Mouse (Mus musculus) ES-Bruce4 (cell line): ENCODE measurements around the gene Diexf. TPM values are rescaled to one million over a fixed set of nuclear protein-coding genes. Genes with fewer than 3 reads are reported as not detected.

Source experiments
- H3K27ac ChIP-seq: 2 replicates; pipeline ENCODE4 v1.5.1; 2012; ENCODE audit warnings: low read length, inconsistent platforms; ENCODE audit not compliant: insufficient read depth
- H3K27me3 ChIP-seq: 2 replicates; pipeline ENCODE4 v1.6.1; 2012; ENCODE audit warnings: mild to moderate bottlenecking, low read length, inconsistent platforms; ENCODE audit not compliant: control insufficient read depth, poor library complexity, insufficient read depth, severe bottlenecking
- H3K36me3 ChIP-seq: 2 replicates; pipeline ENCODE4 v1.6.1; 2012; ENCODE audit warnings: inconsistent platforms, mild to moderate bottlenecking, low read length, moderate library complexity; ENCODE audit not compliant: control insufficient read depth, poor library complexity, insufficient read depth, severe bottlenecking
- H3K4me1 ChIP-seq: one replicate; pipeline ENCODE4 v1.8.1; 2011; ENCODE audit warnings: low read length; ENCODE audit not compliant: control insufficient read depth, insufficient read depth
- H3K4me3 ChIP-seq: 2 replicates; pipeline ENCODE4 v1.5.1; 2011; ENCODE audit warnings: low read depth, mild to moderate bottlenecking, low read length
- H3K9ac ChIP-seq: 2 replicates; pipeline ENCODE4 v1.6.1; 2012; ENCODE audit warnings: low read depth, mild to moderate bottlenecking, inconsistent platforms; ENCODE audit not compliant: poor library complexity, severe bottlenecking
- H3K9me3 ChIP-seq: replicated peaks from 2 replicates; pipeline ENCODE4 v1.6.1; 2012; ENCODE audit warnings: mild to moderate bottlenecking, low read length, inconsistent platforms; ENCODE audit not compliant: control insufficient read depth, poor library complexity, insufficient read depth, severe bottlenecking
- CTCF ChIP-seq: IDR thresholded peaks from one replicate; pipeline ENCODE4 v1.8.1; 2011; ENCODE audit warnings: low read depth, low read length
- EP300 ChIP-seq: IDR thresholded peaks from 2 replicates; pipeline ENCODE4 v1.6.1; 2011; ENCODE audit warnings: low read depth, low read length; ENCODE audit not compliant: insufficient read depth
- POLR2A ChIP-seq: IDR thresholded peaks from one replicate; pipeline ENCODE4 v1.8.1; 2011; ENCODE audit warnings: low read length; ENCODE audit not compliant: insufficient read depth
- polyA plus RNA-seq: library from polyadenylated mRNA; stranded (reverse); fragments of >200 nt; gene quantifications from 2 replicates; pipeline ENCODE4 v1.2.4, GENCODE M21; 2011; ENCODE audit warnings: low read depth; ENCODE audit not compliant: missing spikeins, insufficient read depth, insufficient read length

The Diexf gene
- polyA plus RNA-seq, 1 experiment = 70.6 TPM

- Histone ChIP-seq H3K4me3 (no peak overlapping the region), H3K36me3 (peaks cover 8% of the 10 kb centered on the region), H3K9me3 (no peaks in the 10 kb centered on the region), H3K9ac (no peak overlapping the region), H3K4me1 (no peaks in the 10 kb centered on the region), H3K27ac (no peak overlapping the region), H3K27me3 (no peaks in the 10 kb centered on the region)
- TF ChIP-seq POLR2A = no peak
- TF ChIP-seq CTCF = no peak
- no peak for TF ChIP-seq EP300
These were observed 28.0 kb downstream of the Diexf start for GRCm38 (mm10) chr1:193102029-193102428.

GRCm38 (mm10) chr1:193098946-193099345 is 31.1 kb downstream of the Diexf start:
- no peak overlapping the region for H3K27ac ChIP-seq
- TF ChIP-seq POLR2A = no peak
- TF ChIP-seq CTCF = no peak
- TF ChIP-seq EP300 = no peak
- no peaks in the 10 kb centered on the region for H3K4me1 ChIP-seq

GRCm38 (mm10) chr1:193093596-193093995 is 36.5 kb downstream of the Diexf start:
- H3K4me3 ChIP-seq = no peak overlapping the region
- H3K4me1 ChIP-seq = no peaks in the 10 kb centered on the region
- no peak overlapping the region for H3K27ac ChIP-seq
- H3K36me3 ChIP-seq = no peaks in the 10 kb centered on the region
- no peak for TF ChIP-seq EP300
- no peak overlapping the region for H3K9ac ChIP-seq
- H3K9me3 ChIP-seq = no peaks in the 10 kb centered on the region
- no peaks in the 10 kb centered on the region for H3K27me3 ChIP-seq

More at GRCm38 (mm10) chr1:193098946-193099345, 31.1 kb downstream of the Diexf start:
- H3K9me3 ChIP-seq = no peaks in the 10 kb centered on the region
- no peaks in the 10 kb centered on the region for H3K27me3 ChIP-seq
- H3K4me3 ChIP-seq = no peak overlapping the region
- no peak overlapping the region for H3K9ac ChIP-seq
- H3K36me3 ChIP-seq = no peaks in the 10 kb centered on the region

GRCm38 (mm10) chr1:193092771-193093170 is 37.3 kb downstream of the Diexf start:
- Histone ChIP-seq H3K4me3 (no peak overlapping the region), H3K9ac (no peak overlapping the region), H3K27ac (no peak overlapping the region), H3K36me3 (no peaks in the 10 kb centered on the region), H3K9me3 (no peaks in the 10 kb centered on the region), H3K4me1 (no peaks in the 10 kb centered on the region), H3K27me3 (no peaks in the 10 kb centered on the region)
- TF ChIP-seq EP300 (no peak), CTCF (no peak), POLR2A (no peak)

GRCm38 (mm10) chr1:193090894-193091293 is 39.2 kb downstream of the Diexf start:
- no peak overlapping the region for H3K4me3 ChIP-seq
- no peak overlapping the region for H3K27ac ChIP-seq
- TF ChIP-seq EP300 (no peak), POLR2A (no peak), CTCF (no peak)
- H3K27me3 ChIP-seq = no peaks in the 10 kb centered on the region
- H3K36me3 ChIP-seq = no peaks in the 10 kb centered on the region
- H3K4me1 ChIP-seq = no peaks in the 10 kb centered on the region
- no peaks in the 10 kb centered on the region for H3K9me3 ChIP-seq
- H3K9ac ChIP-seq = no peak overlapping the region

- no peaks in the 10 kb centered on the region for H3K9me3 ChIP-seq
- no peak overlapping the region for H3K9ac ChIP-seq
- no peaks in the 10 kb centered on the region for H3K4me1 ChIP-seq
- H3K36me3 ChIP-seq = no peaks in the 10 kb centered on the region
- no peak overlapping the region for H3K4me3 ChIP-seq
- TF ChIP-seq EP300 (no peak), CTCF (no peak), POLR2A (no peak)
- H3K27ac ChIP-seq = no peak overlapping the region
- no peaks in the 10 kb centered on the region for H3K27me3 ChIP-seq
These were observed 39.7 kb downstream of the Diexf start for GRCm38 (mm10) chr1:193090211-193090871.
